Mouse (Mus musculus) frontal cortex, postnatal 14 days (tissue): ENCODE measurements around the gene Abcb10.
"Not testable (repeated sequence)": the region's sequence is repeated elsewhere in the genome, so short reads cannot be mapped to it uniquely, and the experiment has no call there.

Experiments used
- DNase-seq, 2 experiments: peaks; one replicate each; pipeline ENCODE4 v3.0.0; 2022; ENCODE audit warnings: low spot score in 2 of 2

The Abcb10 gene

GRCm38 (mm10) chr8:123981674-123982073, 1.2 kb downstream of the Abcb10 start:
- peak in 1 of 2 experiments; percentile 14 for DNase-seq

GRCm38 (mm10) chr8:123980239-123980638, 2.7 kb downstream of the Abcb10 start:
- DNase-seq = no peak

GRCm38 (mm10) chr8:123978926-123979325, 4.0 kb downstream of the Abcb10 start:
- no peak for DNase-seq

GRCm38 (mm10) chr8:123978166-123978838, 4.6 kb downstream of the Abcb10 start:
- no peak for DNase-seq

- DNase-seq = no peak
Measured at GRCm38 (mm10) chr8:123977499-123977898, 5.4 kb downstream of the Abcb10 start.

GRCm38 (mm10) chr8:123973495-123973894, 9.4 kb downstream of the Abcb10 start:
- no peak for DNase-seq

GRCm38 (mm10) chr8:123966896-123967295, 16.0 kb downstream of the Abcb10 start:
- no peak for DNase-seq

GRCm38 (mm10) chr8:123961371-123961770, 21.6 kb downstream of the Abcb10 start:
- DNase-seq = no peak

- not testable (repeated sequence) for DNase-seq
Measured at GRCm38 (mm10) chr8:123960556-123960955, 22.4 kb downstream of the Abcb10 start.

- no peak for DNase-seq
Measured at GRCm38 (mm10) chr8:123960056-123960455, 22.9 kb downstream of the Abcb10 start.

- no peak for DNase-seq
Measured at GRCm38 (mm10) chr8:123959473-123959872, 23.4 kb downstream of the Abcb10 start.

GRCm38 (mm10) chr8:123958130-123958529, 24.8 kb downstream of the Abcb10 start:
- DNase-seq = peak in 1 of 2 experiments; percentile 18

- no peak for DNase-seq
Measured at GRCm38 (mm10) chr8:123954246-123954645, 28.7 kb downstream of the Abcb10 start.

- no peak for DNase-seq
Measured at GRCm38 (mm10) chr8:123953686-123954085, 29.2 kb downstream of the Abcb10 start.

- peak in 1 of 2 experiments; percentile 48 for DNase-seq
Measured at GRCm38 (mm10) chr8:123950077-123950802, 32.7 kb downstream of the Abcb10 start.

GRCm38 (mm10) chr8:123949686-123949986, 33.3 kb downstream of the Abcb10 start:
- DNase-seq = no peak

GRCm38 (mm10) chr8:123948942-123949685, 33.8 kb downstream of the Abcb10 start, which contains the start of gene Nup133:
Nup133 (minus strand) TSS chr8:123949265.
- peak; percentile 99 to 100 for DNase-seq

- DNase-seq = no peak
Measured at GRCm38 (mm10) chr8:123929026-123929425, 53.9 kb downstream of the Abcb10 start.

- DNase-seq = no peak
Measured at GRCm38 (mm10) chr8:123925671-123926070, 57.3 kb downstream of the Abcb10 start.

- DNase-seq = peak; percentile 77 to 80
Measured at GRCm38 (mm10) chr8:123924719-123925118, 58.2 kb downstream of the Abcb10 start.

- no peak for DNase-seq
Measured at GRCm38 (mm10) chr8:123914635-123915034, 68.3 kb downstream of the Abcb10 start.

- DNase-seq = peak in 1 of 2 experiments; percentile 9
Measured at GRCm38 (mm10) chr8:123912265-123912664, 70.7 kb downstream of the Abcb10 start.
